ENCODE assay signal across 25 mouse cellular contexts in the genomic region with DNA sequence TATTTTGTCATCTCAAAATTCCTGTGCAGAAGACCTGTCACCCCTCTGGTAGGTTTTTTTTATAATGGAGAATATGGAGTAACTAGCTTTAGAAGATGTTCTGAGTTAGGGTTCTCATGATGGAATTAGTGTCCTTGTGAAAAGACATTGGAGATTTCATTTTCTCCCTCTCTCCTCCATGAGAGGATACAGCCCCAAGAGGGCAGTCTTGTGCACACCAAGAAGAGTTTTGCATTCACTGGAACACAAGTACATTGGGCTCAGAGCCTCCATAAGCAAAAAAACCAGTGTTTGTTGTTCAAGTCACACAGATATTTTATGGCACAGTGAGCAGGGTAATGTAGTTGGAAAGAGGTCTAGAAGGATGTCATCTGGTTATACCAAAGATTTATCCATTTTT. TPM values are rescaled to one million over a fixed set of nuclear protein-coding genes. Genes with fewer than 3 reads are reported as not detected.
A peak's percentile ranks its signal among the peaks of the same experiment; 100 is the strongest.
DNase-seq lines count a peak whose midpoint lies in the region; TF ChIP-seq lines count a peak whose summit lies in the region.
"Had no signal": no experiment of that assay in that cellular context is flagged by ENCODE, and none has a peak within 500 bp of the region (broad histone marks: within the 10 kb centered on the region; RNA-seq: fewer than 3 reads in every experiment).

No protein-coding gene starts in this region.

- no peak overlapping the region for H3K4me2 ChIP-seq in CH12.LX (ENCODE audit: insufficient read depth, low read depth, poor library complexity, severe bottlenecking)
- H3K4me2 ChIP-seq: heart, embryonic 15.5 days; hindbrain, embryonic 15.5 days had no signal

- intact Hi-C loops in heart, adult 2 months (cut with DNase I), result no loop called here
- intact Hi-C loops in heart, postnatal 36 days (cut with DNase I), result no loop called here

- H3K9ac ChIP-seq in heart, adult 2 months (ENCODE audit: low read depth, low read length), result no peak overlapping the region
- H3K9ac ChIP-seq in CH12.LX (ENCODE audit: insufficient read depth, low read depth), result no peak overlapping the region
- H3K9ac ChIP-seq: heart, embryonic 15.5 days; hindbrain, embryonic 15.5 days had no signal

- peak; percentile 36 for TF ChIP-seq CTCF in heart, adult 2 months (IDR thresholded peaks at IDR 0.05)
- peak; percentile 58 for TF ChIP-seq CTCF in layer of hippocampus, adult 2 months (conservative IDR thresholded peaks at IDR 0.05)
- TF ChIP-seq CTCF in CH12.LX (conservative IDR thresholded peaks at IDR 0.05 in 1 of 2, IDR thresholded peaks at IDR 0.05 in 1 of 2; ENCODE audit: low read depth in 2 of 2, low read length in 2 of 2), result peak; percentile 15 to 72; a peak in 3 of 4 replicates

- in situ Hi-C loops in CH12.LX (cut with MboI; ENCODE audit: low pct_ligation_motif_present, low pct_unique_long_range_greater_than_20kb, low sequenced_read_pairs), result no loop called here

- dilution Hi-C loops in CH12.LX (cut with MboI; ENCODE audit: extremely low pct_ligation_motif_present, extremely low pct_unique_long_range_greater_than_20kb, low sequenced_read_pairs), result no loop called here

- H3K27me3 ChIP-seq in heart, adult 2 months (ENCODE audit: control insufficient read depth, insufficient read depth, low read length), result no peaks in the 10 kb centered on the region
- H3K27me3 ChIP-seq in CH12.LX (replicated peaks), result no peaks in the 10 kb centered on the region
- H3K27me3 ChIP-seq: heart, embryonic 15.5 days; hindbrain, embryonic 15.5 days had no signal

- TF ChIP-seq EP300 in heart, adult 2 months (IDR thresholded peaks at IDR 0.05; ENCODE audit: insufficient read depth, low read depth, low read length), result no peak
- TF ChIP-seq EP300 in CH12.LX (IDR thresholded peaks at IDR 0.05; ENCODE audit: low read length), result no peak

- no peaks in the 10 kb centered on the region for H3K4me1 ChIP-seq in heart, adult 2 months (ENCODE audit: control insufficient read depth, insufficient read depth, low read length)
- peaks cover 15 to 34% of the 10 kb centered on the region in 2 experiments for H3K4me1 ChIP-seq in CH12.LX (ENCODE audit: control insufficient read depth in 1 of 2, insufficient read depth in 2 of 2)
- H3K4me1 ChIP-seq: embryonic facial prominence, embryonic 10.5 days; heart, embryonic 10.5 days; heart, embryonic 15.5 days; hindbrain, embryonic 15.5 days had no signal

- peak; percentile 53 for TF ChIP-seq RAD21 in CH12.LX (IDR thresholded peaks at IDR 0.05; ENCODE audit: low read depth, low read length)

- H3K79me2 ChIP-seq in heart, adult 2 months (replicated peaks; ENCODE audit: control insufficient read depth, insufficient read depth, low read length), result no peaks in the 10 kb centered on the region
- H3K79me2 ChIP-seq in CH12.LX (replicated peaks; ENCODE audit: control insufficient read depth, extremely low read depth, insufficient read depth, poor library complexity, severe bottlenecking), result no peaks in the 10 kb centered on the region

- DNase-seq in heart, adult 2 months, result no peak
- no peak for DNase-seq in heart, postnatal 36 days
- DNase-seq in layer of hippocampus, adult 2 months (ENCODE audit: low spot score in 2 of 2), result no peak
- DNase-seq in layer of hippocampus, adult 8-10 months (ENCODE audit: low spot score in 2 of 2), result no peak
- DNase-seq in CH12.LX (ENCODE audit: extremely low read depth), result peak; percentile 35
- peak; percentile 47 for DNase-seq in brain, adult 2 months (ENCODE audit: low read depth, low spot score)
- no peak for DNase-seq in urinary bladder, postnatal 4 days (ENCODE audit: low spot score in 2 of 2)
- DNase-seq in cerebellum, postnatal 10 days, result no peak
- DNase-seq: adrenal gland, adult 8-10 months; adrenal gland, postnatal 36 days; cerebellum, adult 11-12 months; cerebellum, adult 9-10 months; cerebellum, postnatal 36 days; gastrocnemius, postnatal 36 days; heart, adult 11 months had no signal

- no peak for TF ChIP-seq POLR2A in heart, adult 2 months (IDR thresholded peaks at IDR 0.05; ENCODE audit: insufficient read depth, low read depth, low read length)
- TF ChIP-seq POLR2A in CH12.LX (IDR thresholded peaks at IDR 0.05; ENCODE audit: low read depth, low read length), result no peak

- no peaks in the 10 kb centered on the region for H3K9me3 ChIP-seq in CH12.LX (replicated peaks; ENCODE audit: low read length)
- H3K9me3 ChIP-seq: embryonic facial prominence, embryonic 10.5 days; heart, embryonic 10.5 days; heart, embryonic 15.5 days; hindbrain, embryonic 15.5 days had no signal

- H3K36me3 ChIP-seq in heart, adult 2 months (ENCODE audit: control insufficient read depth, insufficient read depth, low read length), result no peaks in the 10 kb centered on the region
- no peaks in the 10 kb centered on the region for H3K36me3 ChIP-seq in CH12.LX (replicated peaks in 1 of 2; ENCODE audit: control insufficient read depth in 1 of 2, insufficient read depth in 1 of 2, low read length in 1 of 2)
- H3K36me3 ChIP-seq: embryonic facial prominence, embryonic 10.5 days; G1E; heart, embryonic 10.5 days; heart, embryonic 15.5 days; hindbrain, embryonic 15.5 days had no signal

- no peak overlapping the region for H3K27ac ChIP-seq in heart, adult 2 months
- H3K27ac ChIP-seq in layer of hippocampus, adult 2 months, result no peak overlapping the region
- no peak overlapping the region for H3K27ac ChIP-seq in CH12.LX (ENCODE audit: insufficient read depth, low read depth)
- H3K27ac ChIP-seq: embryonic facial prominence, embryonic 10.5 days; heart, embryonic 10.5 days; heart, embryonic 15.5 days; hindbrain, embryonic 15.5 days had no signal

- no peak overlapping the region for H3K4me3 ChIP-seq in heart, adult 2 months
- H3K4me3 ChIP-seq in layer of hippocampus, adult 2 months, result no peak overlapping the region
- H3K4me3 ChIP-seq in CH12.LX (replicated peaks in 1 of 3; ENCODE audit: low read depth in 2 of 3, low read length in 2 of 3, poor library complexity in 1 of 3), result no peak overlapping the region
- H3K4me3 ChIP-seq: embryonic facial prominence, embryonic 10.5 days; heart, embryonic 10.5 days; heart, embryonic 15.5 days; hindbrain, embryonic 15.5 days had no signal

TF ChIP-seq in CH12.LX, 34 proteins besides CTCF, POLR2A, EP300 and RAD21 (continues in another document):
- TF ChIP-seq MYC (IDR thresholded peaks at IDR 0.05; ENCODE audit: low read depth, low read length) (0 out of 2 replicates have a peak, but pooled peaks have one; percentile 10), ZC3H11A (IDR thresholded peaks at IDR 0.05; ENCODE audit: low read depth, low read length) (no peak), HCFC1 (IDR thresholded peaks at IDR 0.05; ENCODE audit: low read depth, low read length) (no peak), NELFE (IDR thresholded peaks at IDR 0.05; ENCODE audit: low read depth, low read length) (no peak), TBP (conservative IDR thresholded peaks at IDR 0.05; ENCODE audit: low read depth, low read length) (no peak), ELF1 (IDR thresholded peaks at IDR 0.05; ENCODE audit: low read depth, low read length) (no peak), ETS1 (conservative IDR thresholded peaks at IDR 0.05; ENCODE audit: low read depth, low read length) (no peak), GABPA (IDR thresholded peaks at IDR 0.05; ENCODE audit: insufficient replicate concordance, low read depth, low read length) (no peak), BHLHE40 (IDR thresholded peaks at IDR 0.05; ENCODE audit: low read depth, low read length) (0 out of 2 replicates have a peak, but pooled peaks have one; percentile 6), USF2 (conservative IDR thresholded peaks at IDR 0.05; ENCODE audit: low read depth, low read length) (no peak), NRF1 (IDR thresholded peaks at IDR 0.05; ENCODE audit: low read depth, low read length) (no peak), SMC3 (IDR thresholded peaks at IDR 0.05; ENCODE audit: low read depth, low read length) (peak; percentile 68), TCF12 (IDR thresholded peaks at IDR 0.05; ENCODE audit: low read depth, low read length) (no peak), KAT2A (IDR thresholded peaks at IDR 0.05; ENCODE audit: insufficient replicate concordance, low read length) (no peak), ZNF384 (IDR thresholded peaks at IDR 0.05; ENCODE audit: low read depth, low read length) (0 out of 2 replicates have a peak, but pooled peaks have one; percentile 29), MEF2A (IDR thresholded peaks at IDR 0.05; ENCODE audit: borderline replicate concordance, low read depth, low read length) (no peak), POLR2AphosphoS2 (IDR thresholded peaks at IDR 0.05; ENCODE audit: low read depth, low read length) (no peak), CHD2 (IDR thresholded peaks at IDR 0.05; ENCODE audit: low read length) (no peak)

RNA-seq across cellular contexts. Expression of gene Glp2r, which starts 29.4 kb away (rescaled TPM):
- total RNA-seq in heart, adult 2 months (2021), result not detected
- not detected in 2 replicates for polyA plus RNA-seq in heart, adult 2 months (2012; rRNA removed)
- total RNA-seq in heart, postnatal 36 days (2021), result not detected
- 1 to 10 TPM; 1.7 to 2.7 TPM for total RNA-seq in layer of hippocampus, adult 2 months (2021)
- total RNA-seq in layer of hippocampus, adult 8-10 months (2022), result 1 to 10 TPM; 1.7 to 2.2 (median 1.8) TPM
- total RNA-seq in CH12.LX (2012; rRNA removed) (0.04 TPM in 2 replicates), CH12.LX (2014; rRNA removed) (0.04 and 0.09 TPM in 2 replicates)
- 0.07 TPM in 1 of 2 replicates, not detected in the other for polyA plus RNA-seq in CH12.LX (2012; ENCODE audit: insufficient read length, low read depth)
- total RNA-seq: heart, postnatal 25 days had no signal
- polyA plus RNA-seq: embryonic facial prominence, embryonic 10.5 days; embryonic facial prominence, embryonic 14.5 days; G1E; heart, embryonic 15.5 days; hindbrain, embryonic 11.5 days had no signal

RNA-seq across cellular contexts. Expression of gene Gsg1l2, which starts 32.8 kb away (rescaled TPM):
- total RNA-seq in heart, adult 2 months (2021), result not detected
- not detected in 2 replicates for polyA plus RNA-seq in heart, adult 2 months (2012; rRNA removed)
- not detected for total RNA-seq in heart, postnatal 36 days (2021)
- not detected for total RNA-seq in layer of hippocampus, adult 2 months (2021)
- total RNA-seq in layer of hippocampus, adult 8-10 months (2022), result not detected
- not detected in 2 replicates for total RNA-seq in CH12.LX (2012; rRNA removed)
- not detected in 2 replicates for total RNA-seq in CH12.LX (2014; rRNA removed)
- not detected in 2 replicates for polyA plus RNA-seq in CH12.LX (2012; ENCODE audit: insufficient read length, low read depth)
- total RNA-seq: adrenal gland, adult 8-10 months; adrenal gland, postnatal 36 days; G1E; gastrocnemius, adult 18-20 months; gastrocnemius, postnatal 36 days; heart, postnatal 25 days had no signal
- polyA plus RNA-seq: embryonic facial prominence, embryonic 10.5 days; embryonic facial prominence, embryonic 14.5 days; forebrain, embryonic 14.5 days; G1E; heart, embryonic 10.5 days; heart, embryonic 15.5 days; hindbrain, embryonic 11.5 days; hindbrain, embryonic 15.5 days had no signal

RNA-seq across cellular contexts. Expression of gene Rcvrn, which starts 46.4 kb away (rescaled TPM):
- not detected for total RNA-seq in heart, adult 2 months (2021)
- polyA plus RNA-seq in heart, adult 2 months (2012; rRNA removed), result not detected in 2 replicates
- total RNA-seq in heart, postnatal 36 days (2021), result not detected
- total RNA-seq in layer of hippocampus, adult 2 months (2021), result 1 to 10 TPM; 1.4 to 1.9 TPM
- 1 to 10 TPM; 1.3 to 2.5 (median 1.6) TPM for total RNA-seq in layer of hippocampus, adult 8-10 months (2022)
- total RNA-seq in CH12.LX (2012; rRNA removed) (not detected in 2 replicates), CH12.LX (2014; rRNA removed) (not detected in 2 replicates)
- polyA plus RNA-seq in CH12.LX (2012; ENCODE audit: insufficient read length, low read depth), result not detected in 2 replicates
- total RNA-seq: G1E; gastrocnemius, postnatal 36 days had no signal
- polyA plus RNA-seq: embryonic facial prominence, embryonic 10.5 days; embryonic facial prominence, embryonic 14.5 days; forebrain, embryonic 14.5 days; G1E; heart, embryonic 10.5 days; heart, embryonic 15.5 days; hindbrain, embryonic 11.5 days; hindbrain, embryonic 15.5 days had no signal

RNA-seq across cellular contexts. Expression of gene Dhrs7c, which starts 56.4 kb away (rescaled TPM):
- total RNA-seq in heart, adult 2 months (2021), result 100 to 1,000 TPM; 178 to 217 TPM
- 214 and 333 TPM in 2 replicates for polyA plus RNA-seq in heart, adult 2 months (2012; rRNA removed)
- 100 to 1,000 TPM; 208 to 239 TPM for total RNA-seq in heart, postnatal 36 days (2021)
- not detected for total RNA-seq in layer of hippocampus, adult 2 months (2021)
- not detected for total RNA-seq in layer of hippocampus, adult 8-10 months (2022)
- total RNA-seq in CH12.LX (2012; rRNA removed) (not detected in 2 replicates), CH12.LX (2014; rRNA removed) (not detected in 2 replicates)
- not detected in 2 replicates for polyA plus RNA-seq in CH12.LX (2012; ENCODE audit: insufficient read length, low read depth)
- total RNA-seq: adrenal gland, adult 8-10 months; adrenal gland, postnatal 36 days; G1E had no signal
- polyA plus RNA-seq: embryonic facial prominence, embryonic 10.5 days; forebrain, embryonic 14.5 days; G1E; heart, embryonic 10.5 days; hindbrain, embryonic 11.5 days; hindbrain, embryonic 15.5 days had no signal

Comparison
In these comparisons a context has a peak if more than half of its experiments do, and no peak if none do; other contexts are left out.
1. DNase-seq: peak in CH12.LX (single experiment) and brain, adult 2 months (single experiment); none in heart, adult 2 months (0 of 2), heart, postnatal 36 days (0 of 2), layer of hippocampus, adult 2 months (0 of 2), layer of hippocampus, adult 8-10 months (0 of 2), urinary bladder, postnatal 4 days (0 of 2) and cerebellum, postnatal 10 days (0 of 2).
2. Peak in every context shown above with its lines, with median percentiles within 50 percentile points of each other: CTCF ChIP-seq.